Mouse (Mus musculus): ENCODE measurements around the gene Spock1. TPM values are rescaled to one million over a fixed set of nuclear protein-coding genes. Genes with fewer than 3 reads are reported as not detected.

Gene Spock1
- total RNA-seq, 2 experiments from 2014 or later, result 0.10 to 0.17 TPM

DNA sequence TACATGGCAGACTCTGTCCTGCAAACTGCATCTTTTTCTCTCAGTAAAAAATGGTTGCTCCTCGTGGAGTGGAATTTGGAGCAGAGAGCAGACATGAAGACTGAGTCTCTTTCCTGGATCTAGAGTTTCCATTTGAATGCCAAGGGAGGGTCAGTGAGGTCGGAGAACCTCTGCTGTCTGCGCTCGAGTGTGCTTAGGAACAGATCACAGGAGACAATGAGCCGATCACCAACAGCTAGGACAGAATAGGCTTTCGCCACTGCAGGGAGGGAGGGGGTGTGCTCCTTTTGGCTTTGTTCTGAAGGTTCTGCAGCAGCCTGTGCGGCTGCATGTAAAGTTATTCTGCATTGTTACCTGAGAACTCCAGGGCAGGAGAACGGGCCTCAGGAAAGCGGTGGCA lies 49.6 kb downstream of the Spock1 start:
- no peak for DNase-seq

GRCm38 (mm10) chr13:57857016-57857415 lies 51.1 kb downstream of the Spock1 start:
- no peak for DNase-seq

- DNase-seq, result no peak
These were observed 51.8 kb downstream of the Spock1 start for GRCm38 (mm10) chr13:57856311-57856853.

GRCm38 (mm10) chr13:57855766-57856165 lies 52.4 kb downstream of the Spock1 start:
- no peak for DNase-seq

DNA sequence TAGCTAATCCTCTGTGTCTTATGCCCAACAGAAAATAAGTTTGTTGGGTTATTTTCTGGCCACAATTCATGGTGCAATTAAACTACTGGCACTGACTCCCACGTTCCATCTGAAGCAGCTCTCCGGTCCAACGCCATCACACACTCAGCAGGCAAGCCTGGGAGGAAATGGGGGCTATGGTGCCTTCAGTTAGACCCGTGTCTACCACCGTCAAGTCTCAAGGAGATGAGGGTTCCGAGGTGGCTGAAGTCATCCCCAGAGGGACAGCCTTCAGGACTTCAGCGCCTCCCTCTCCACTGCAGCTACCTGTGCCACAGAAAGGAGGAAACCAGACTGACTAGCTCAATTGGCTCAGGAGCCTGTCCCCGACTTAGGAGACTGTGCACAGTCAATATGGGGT lies 53.7 kb downstream of the Spock1 start:
- no peak for DNase-seq

DNA sequence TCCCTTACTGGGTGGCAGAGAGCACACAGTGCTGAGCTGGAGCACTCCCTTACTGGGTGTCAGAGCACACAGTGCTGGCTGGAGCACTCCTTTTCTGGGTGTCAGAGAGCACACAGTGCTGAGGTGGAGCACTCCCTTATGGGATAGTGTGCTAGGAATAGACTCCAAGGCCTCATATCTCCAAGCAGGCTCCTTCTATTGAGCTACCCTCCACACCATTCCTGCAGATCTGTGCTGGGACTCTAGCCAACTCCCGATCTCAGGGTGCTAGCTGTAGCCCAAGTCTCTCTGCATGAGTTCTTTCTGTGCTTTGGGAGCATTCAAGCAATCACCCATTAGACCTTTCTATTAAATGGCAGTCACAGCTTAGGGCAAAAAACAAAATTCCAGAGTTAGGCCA lies 54.5 kb downstream of the Spock1 start:
- no peak for DNase-seq

GRCm38 (mm10) chr13:57853156-57853555 lies 55.0 kb downstream of the Spock1 start:
- DNase-seq, result no peak

GRCm38 (mm10) chr13:57848931-57849330 lies 59.2 kb downstream of the Spock1 start:
- DNase-seq, result no peak

DNA sequence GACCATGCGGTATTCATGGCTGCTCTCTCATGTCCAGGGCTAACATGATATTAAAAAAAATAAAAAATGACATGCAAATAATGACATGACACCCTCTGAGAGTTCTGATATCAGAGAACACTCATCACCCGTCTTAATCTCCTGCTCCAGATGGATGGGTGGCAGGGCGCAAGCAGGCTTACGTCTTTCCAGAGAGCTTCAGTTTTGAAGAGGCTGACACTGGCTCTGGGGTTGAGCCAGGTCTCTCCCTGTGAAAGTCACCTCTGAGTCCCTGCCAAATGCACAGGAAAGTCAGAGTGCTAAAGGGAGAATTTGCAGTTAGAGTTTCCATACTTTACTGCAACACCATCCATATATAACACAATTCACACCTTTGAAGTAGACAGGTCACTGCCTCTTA lies 61.0 kb downstream of the Spock1 start:
- peak; percentile 22 to 23 for DNase-seq

DNA sequence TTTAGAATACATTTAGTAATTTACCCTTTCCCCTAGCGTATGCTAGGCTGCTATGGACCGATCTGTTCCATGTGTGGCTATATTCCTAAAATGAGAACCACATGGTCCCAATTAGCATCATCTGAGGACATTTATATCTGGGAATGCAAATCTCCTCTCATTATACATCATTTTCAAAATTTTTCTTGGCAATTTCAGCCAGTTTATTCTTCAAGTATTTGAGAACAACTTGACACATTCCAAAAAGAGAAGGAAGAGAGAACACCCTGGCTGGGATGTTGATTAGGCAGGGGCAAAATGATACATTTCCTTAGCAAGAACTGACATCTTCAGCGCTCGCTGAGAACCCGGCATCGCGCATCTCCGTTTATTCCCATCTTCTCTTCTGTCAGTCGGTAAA lies 61.7 kb downstream of the Spock1 start:
- DNase-seq, result no peak

DNA sequence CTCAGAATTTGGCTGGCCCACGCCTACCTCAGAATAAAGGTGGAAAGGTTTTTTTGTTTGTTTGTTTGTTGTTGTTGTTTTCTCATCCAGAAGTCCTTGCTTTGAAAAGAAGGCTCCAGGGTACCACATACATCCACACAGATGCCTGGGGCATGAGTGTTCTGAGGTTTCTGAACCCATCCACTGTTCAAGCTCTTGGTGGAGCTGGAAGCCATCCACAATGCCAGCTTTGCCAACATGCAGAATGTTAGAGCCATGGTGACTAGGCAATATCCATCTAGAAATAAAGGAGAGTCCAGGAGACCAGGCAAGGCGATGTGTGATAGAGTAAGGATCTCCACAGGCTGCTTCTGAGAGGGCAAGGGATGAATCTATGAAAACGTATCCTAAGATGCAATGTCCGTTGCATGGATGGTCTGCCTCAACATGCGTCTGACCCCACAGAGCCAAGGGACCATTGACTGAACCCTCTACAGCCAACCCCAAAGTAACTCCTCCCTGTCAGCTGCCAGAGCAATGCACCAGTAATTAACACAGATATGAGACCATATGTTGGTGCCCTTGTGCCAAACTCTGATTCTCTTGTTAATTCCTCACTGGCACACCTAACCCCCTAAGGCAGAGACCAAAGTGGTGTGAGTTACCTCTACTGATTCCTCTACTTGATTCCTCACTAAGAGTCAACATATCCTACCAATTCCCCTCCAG lies 66.8 kb downstream of the Spock1 start:
- DNase-seq, result no peak

DNA sequence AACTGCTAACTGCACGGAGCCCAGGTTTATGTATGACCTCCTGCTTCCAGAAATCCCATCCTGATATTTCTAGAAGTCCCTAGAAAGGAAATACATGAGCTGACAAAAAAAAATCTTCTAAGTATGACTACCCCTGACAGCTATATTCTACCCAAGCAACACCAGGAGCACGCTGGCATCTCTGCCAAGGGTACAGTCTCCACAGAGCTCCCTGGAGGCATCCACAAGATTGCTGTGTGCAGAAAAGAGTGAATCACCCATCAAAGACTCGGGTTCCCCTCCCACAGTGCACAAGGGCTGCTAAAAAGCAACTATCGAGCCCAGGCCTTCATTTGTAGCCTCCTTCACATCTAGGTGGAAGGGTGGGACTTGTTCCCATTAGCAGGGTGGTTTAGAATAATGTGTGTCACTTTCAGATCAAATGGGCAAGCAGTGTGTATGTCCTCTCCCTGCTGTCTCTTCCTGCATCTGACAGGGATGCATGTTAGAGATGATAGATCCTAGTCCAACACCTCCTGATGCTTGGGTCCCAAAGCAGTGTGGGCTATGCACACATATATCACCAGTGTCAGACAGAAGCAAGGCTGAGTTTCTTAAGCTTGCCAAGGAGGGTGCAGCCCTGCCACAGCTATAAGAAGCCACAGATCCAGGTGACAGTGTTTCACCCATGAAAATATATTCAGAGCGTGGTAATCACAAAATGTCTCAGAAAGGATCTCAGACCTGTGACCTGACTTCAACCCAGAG lies 70.3 kb downstream of the Spock1 start:
- DNase-seq, result no peak

GRCm38 (mm10) chr13:57831374-57832163 lies 76.6 kb downstream of the Spock1 start:
- no peak for DNase-seq

- DNase-seq, result no peak
These were observed 77.2 kb downstream of the Spock1 start for GRCm38 (mm10) chr13:57830896-57831295.

- DNase-seq, result no peak
These were observed 78.0 kb downstream of the Spock1 start for GRCm38 (mm10) chr13:57830091-57830490.

DNA sequence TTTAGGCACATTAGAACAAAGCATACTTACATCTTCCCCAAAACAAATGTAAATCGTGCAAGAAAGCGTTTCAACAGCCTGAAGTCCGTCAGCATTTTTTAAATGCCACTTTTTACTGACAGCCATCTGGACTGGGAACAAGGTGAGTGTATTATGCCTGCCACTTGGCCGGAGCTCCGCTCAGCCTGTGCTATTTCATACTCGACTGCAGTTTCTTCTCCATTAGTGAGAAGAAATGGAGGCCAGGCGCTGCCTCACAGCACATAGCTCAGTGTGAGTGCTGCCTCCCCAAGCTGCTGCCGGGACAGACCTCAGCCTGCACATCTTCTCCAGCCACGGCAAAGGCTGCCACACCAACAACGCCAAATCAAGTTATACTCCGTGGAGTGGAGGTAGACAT lies 91.9 kb downstream of the Spock1 start:
- DNase-seq, result no peak

DNA sequence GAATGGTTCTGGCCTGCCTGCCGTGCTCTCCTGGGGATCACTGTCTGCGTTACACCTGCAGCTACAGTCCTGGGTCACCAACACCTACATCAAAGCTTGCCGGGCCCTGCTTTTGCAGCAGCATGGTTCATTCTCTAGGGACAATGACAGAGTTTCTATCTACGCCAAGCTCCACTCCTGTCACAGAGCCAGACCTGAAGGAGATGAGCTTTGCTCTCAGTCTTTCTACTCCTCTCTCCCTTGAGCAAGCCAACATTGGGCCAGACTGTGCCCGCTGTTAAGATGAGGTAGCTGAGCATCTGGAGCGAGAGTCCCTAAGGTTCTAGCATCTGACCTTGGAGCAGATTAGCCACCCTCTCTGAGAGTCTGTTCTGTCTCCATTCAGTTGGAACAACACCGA lies 95.5 kb downstream of the Spock1 start:
- no peak for DNase-seq

DNA sequence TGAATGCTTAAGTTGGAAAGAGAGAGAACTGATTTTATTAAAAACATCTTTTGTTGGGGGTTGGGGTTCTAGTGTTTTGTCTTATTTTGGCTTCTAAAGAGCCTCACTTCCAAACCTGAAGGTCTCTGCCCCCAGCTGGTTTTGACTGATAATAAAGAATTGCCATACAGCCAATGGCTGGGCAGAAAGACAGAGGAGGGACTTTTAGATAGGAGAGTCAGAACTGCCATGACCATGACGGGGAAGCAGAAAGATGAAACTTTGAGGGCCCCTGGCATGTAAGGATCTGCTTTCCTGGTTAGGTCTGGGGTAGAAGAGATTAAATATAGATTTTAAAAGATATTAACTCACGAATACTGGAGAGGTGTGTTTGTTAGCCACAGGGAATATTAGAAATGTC lies 96.9 kb downstream of the Spock1 start:
- no peak for DNase-seq

GRCm38 (mm10) chr13:57810816-57811215 lies 97.3 kb downstream of the Spock1 start:
- no peak for DNase-seq

DNA sequence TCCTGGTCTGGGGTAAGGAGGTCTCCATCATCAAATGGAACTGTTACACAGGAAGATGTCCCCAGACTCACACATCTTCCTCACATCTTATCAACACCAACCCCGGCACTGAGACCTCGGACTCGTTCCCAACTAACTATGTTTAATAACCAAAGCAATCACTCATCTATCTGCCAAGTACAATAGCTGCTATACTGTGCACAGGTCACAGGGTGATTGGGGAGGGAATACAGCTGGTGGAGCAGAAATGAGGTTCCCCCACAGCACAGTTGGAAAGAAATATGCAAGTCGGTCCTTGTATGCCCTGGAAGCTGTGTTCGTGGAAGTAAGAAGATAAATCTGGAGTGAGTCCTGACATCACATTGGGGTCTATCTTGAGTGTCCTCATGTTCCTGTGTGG lies 98.0 kb downstream of the Spock1 start:
- no peak for DNase-seq

GRCm38 (mm10) chr13:57809603-57810002 lies 98.5 kb downstream of the Spock1 start:
- no peak for DNase-seq

DNA sequence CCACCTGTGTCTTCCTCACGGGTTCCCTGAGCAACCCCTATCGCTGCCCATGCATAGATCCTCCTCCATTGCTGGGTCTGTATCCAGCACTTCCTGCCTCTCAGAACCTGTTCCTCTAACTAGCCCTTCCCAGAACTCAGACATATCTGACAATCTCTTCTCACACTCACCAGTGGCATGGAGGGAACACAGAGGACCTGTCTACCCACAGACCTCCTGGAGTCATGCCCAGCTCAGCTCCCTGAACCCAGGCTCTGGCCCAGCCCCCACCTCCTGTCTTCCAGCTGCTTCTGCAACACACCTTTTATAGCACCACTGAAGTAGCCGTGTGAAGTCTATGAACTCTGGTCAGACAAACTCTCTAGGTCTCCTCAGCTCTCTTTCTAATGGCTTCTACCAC lies 101.3 kb downstream of the Spock1 start:
- no peak for DNase-seq

DNA sequence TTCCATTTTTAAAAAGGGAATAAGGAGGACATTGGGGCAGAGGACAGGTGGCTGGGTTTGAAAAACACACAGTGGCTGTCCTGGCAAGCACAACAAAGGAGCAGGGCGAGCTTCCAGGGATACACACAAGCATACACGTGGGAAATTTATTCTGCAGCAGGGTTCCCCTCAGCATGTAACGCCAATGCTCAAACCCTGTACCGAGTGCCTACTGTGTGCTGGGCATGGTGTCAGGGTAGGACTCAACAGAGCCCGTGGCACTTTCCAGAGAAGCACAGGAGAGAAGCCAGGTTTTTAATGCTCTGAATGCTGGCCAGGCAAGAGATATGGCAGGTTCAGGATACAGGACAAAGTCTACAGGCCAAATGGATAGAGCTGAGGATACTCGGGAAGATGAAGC lies 101.8 kb downstream of the Spock1 start:
- no peak for DNase-seq

Data from heart, adult 18-20 months (tissue).